Mouse (Mus musculus): ENCODE measurements around the gene Crim1. TPM values are rescaled to one million over a fixed set of nuclear protein-coding genes. Genes with fewer than 3 reads are reported as not detected.
A peak's percentile ranks its signal among the peaks of the same experiment; 100 is the strongest.

The Crim1 gene
- polyA plus RNA-seq, 2 experiments: 10.5 to 22.9 TPM

DNA sequence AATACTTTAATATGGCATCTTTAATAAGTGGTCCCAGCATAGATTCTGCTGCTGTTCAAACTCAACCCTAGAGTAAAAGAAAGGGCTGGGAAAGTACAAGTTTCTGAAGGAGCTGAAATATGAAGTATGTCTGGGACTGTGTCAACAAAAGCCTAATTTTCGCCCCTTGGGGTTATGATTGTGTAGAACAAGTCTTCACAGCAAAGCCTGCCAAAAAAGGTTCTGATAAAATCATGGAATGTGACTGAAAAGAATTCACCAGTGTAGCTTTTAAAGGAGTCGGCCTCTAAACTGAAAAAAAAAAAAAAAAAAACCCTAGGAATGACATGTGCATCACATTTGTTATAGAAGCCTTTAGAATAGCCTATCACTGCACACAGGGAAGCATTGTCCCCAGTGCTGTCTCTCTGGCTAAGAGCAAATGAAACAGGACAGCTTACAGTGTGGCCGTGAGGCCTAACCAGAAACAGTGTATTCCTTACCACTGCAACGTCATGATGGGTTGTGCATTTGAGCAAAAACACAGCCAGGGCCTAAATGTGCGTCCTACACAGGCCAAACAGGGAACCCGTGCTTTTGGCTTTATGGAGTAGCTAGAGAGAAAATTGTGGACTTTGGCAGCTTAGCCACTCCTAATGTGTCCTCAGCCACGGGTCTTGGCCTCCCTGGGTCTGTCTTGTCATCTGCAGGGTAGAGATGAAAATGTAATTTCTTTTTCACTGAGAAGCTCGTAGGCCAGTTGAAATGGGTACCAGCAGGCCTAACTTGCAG lies 72.8 kb downstream of the Crim1 start:
- no peak for TF ChIP-seq POLR2A (IDR thresholded peaks at IDR 0.05; ENCODE audit: borderline replicate concordance, extremely low read depth, insufficient read depth, insufficient read length)
- Histone ChIP-seq H3K9ac (ENCODE audit: low read depth, low read length, severe bottlenecking) (no peak overlapping the region), H3K4me1 (ENCODE audit: control insufficient read depth, insufficient read depth, low read length) (peaks cover 22% of the 10 kb centered on the region), H3K9me3 (ENCODE audit: control insufficient read depth, low read length) (no peaks in the 10 kb centered on the region), H3K36me3 (ENCODE audit: control insufficient read depth, insufficient read depth, low read length) (no peaks in the 10 kb centered on the region), H3K27ac (replicated peaks; ENCODE audit: low read depth, low read length) (peak overlapping the region; percentile 48), H3K4me2 (replicated peaks; ENCODE audit: low read depth, low read length, severe bottlenecking) (0 out of 2 replicates have a peak overlapping the region, but pooled peaks have one; percentile 1), H3K27me3 (ENCODE audit: control insufficient read depth, insufficient read depth, low read length) (no peaks in the 10 kb centered on the region), H3K4me3 (replicated peaks; ENCODE audit: low read length) (no peak overlapping the region)
- ATAC-seq (ENCODE audit: low FRiP score, low read depth): peak; percentile 32; the same call in 1 of the 2 replicates
- DNase-seq (ENCODE audit: low spot score): peak; percentile 83
- whole genome bisulfite sequencing: 51% methylated on average over 8 of the region's 8 CpGs

DNA sequence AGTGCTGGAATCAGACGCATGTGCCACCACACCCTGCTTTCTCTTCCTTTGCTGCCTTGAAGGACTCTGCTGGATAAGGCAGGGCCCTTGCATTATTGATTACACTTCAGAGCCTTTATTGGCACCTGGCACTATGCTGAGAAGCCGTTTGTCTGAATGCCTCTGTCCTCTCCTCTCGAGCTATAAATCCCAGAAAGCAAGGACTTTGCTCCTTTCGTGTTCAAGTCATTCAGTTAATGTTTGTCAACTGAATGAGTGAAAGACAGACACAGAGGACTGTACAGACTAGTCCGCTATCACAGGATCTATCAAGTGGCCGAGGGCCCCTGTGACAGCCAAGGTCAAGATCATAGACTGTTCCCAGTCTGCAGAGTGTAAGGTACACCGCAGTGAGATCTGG lies 73.8 kb downstream of the Crim1 start:
- WGBS: 67% methylated on average over 7 of the region's 7 CpGs
- Histone ChIP-seq H3K27me3 (ENCODE audit: control insufficient read depth, insufficient read depth, low read length) (no peaks in the 10 kb centered on the region), H3K9me3 (ENCODE audit: control insufficient read depth, low read length) (no peaks in the 10 kb centered on the region), H3K9ac (ENCODE audit: low read depth, low read length, severe bottlenecking) (no peak overlapping the region), H3K4me2 (replicated peaks; ENCODE audit: low read depth, low read length, severe bottlenecking) (no peak overlapping the region), H3K4me1 (ENCODE audit: control insufficient read depth, insufficient read depth, low read length) (peaks cover 22% of the 10 kb centered on the region), H3K4me3 (replicated peaks; ENCODE audit: low read length) (no peak overlapping the region), H3K27ac (replicated peaks; ENCODE audit: low read depth, low read length) (no peak overlapping the region), H3K36me3 (ENCODE audit: control insufficient read depth, insufficient read depth, low read length) (no peaks in the 10 kb centered on the region)
- no peak for TF ChIP-seq POLR2A (IDR thresholded peaks at IDR 0.05; ENCODE audit: borderline replicate concordance, extremely low read depth, insufficient read depth, insufficient read length)
- DNase-seq (ENCODE audit: low spot score): no peak
- ATAC-seq (ENCODE audit: low FRiP score, low read depth): no peak

DNA sequence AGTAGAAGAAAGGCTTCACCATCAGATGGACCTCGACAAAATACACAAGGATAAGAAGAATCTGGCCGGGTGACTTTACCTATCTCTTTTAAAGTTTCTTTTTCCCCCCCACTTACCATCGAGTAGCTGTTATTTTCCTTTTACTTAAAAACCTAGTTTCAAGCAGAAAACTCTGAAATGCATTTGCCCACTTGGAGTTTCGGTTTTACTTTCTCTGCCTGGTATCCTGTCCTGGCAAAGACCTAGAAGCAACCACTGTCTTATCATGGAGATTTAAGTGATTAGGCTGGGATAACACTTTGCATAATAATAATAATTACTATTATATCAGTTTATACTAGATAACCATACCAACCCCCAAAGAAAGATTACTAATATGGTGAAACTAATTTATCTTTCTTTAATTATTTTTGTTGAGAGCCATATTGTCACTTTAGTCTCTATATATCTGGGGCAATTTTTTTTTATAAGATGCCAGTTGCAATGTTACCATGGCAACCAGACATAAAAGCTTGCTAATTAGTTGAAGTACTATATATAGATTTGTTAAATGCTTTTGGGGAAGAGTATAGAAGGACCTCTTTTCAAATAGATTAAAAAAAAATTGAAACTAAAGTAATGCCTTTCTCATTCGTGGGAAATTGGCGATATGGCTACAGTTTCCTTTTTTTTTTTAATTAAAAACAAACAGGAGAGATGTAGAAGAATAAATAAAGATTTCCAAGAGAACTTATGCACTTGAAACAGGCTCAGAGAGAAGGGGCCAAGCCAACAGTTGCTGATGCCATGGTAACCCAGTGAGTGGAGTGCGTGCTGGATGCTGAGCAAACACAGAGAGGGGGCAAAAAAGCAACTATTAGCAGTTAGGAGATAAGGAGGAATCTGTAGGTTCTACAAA lies 74.8 kb downstream of the Crim1 start:
- no peaks in the 10 kb centered on the region for H3K27me3 ChIP-seq (ENCODE audit: control insufficient read depth, insufficient read depth, low read length)
- no peak for TF ChIP-seq POLR2A (IDR thresholded peaks at IDR 0.05; ENCODE audit: borderline replicate concordance, extremely low read depth, insufficient read depth, insufficient read length)
- H3K9ac ChIP-seq (ENCODE audit: low read depth, low read length, severe bottlenecking): no peak overlapping the region
- H3K4me3 ChIP-seq (replicated peaks; ENCODE audit: low read length): no peak overlapping the region
- no peak overlapping the region for H3K4me2 ChIP-seq (replicated peaks; ENCODE audit: low read depth, low read length, severe bottlenecking)
- no peaks in the 10 kb centered on the region for H3K36me3 ChIP-seq (ENCODE audit: control insufficient read depth, insufficient read depth, low read length)
- no peak overlapping the region for H3K27ac ChIP-seq (replicated peaks; ENCODE audit: low read depth, low read length)
- DNase-seq (ENCODE audit: low spot score): no peak
- 78% methylated on average over 7 of the region's 7 CpGs for WGBS
- H3K4me1 ChIP-seq (ENCODE audit: control insufficient read depth, insufficient read depth, low read length): peaks cover 22% of the 10 kb centered on the region
- no peaks in the 10 kb centered on the region for H3K9me3 ChIP-seq (ENCODE audit: control insufficient read depth, low read length)
- ATAC-seq (ENCODE audit: low FRiP score, low read depth): no peak

DNA sequence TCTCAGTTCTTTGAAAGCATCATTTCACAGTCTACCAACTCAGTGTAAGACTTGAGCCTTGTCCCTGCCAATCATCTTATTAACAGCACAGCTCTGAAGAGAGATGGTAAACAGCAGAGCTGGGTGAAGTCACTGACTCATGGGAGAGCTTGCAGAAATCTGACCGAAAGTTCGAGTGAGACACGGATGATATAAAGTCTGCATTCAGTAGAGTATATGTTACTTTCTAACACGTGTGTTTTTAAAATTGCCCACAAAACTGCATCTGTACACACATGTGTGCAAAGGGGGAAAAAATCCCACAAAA lies 75.4 kb downstream of the Crim1 start:
- Histone ChIP-seq H3K36me3 (ENCODE audit: control insufficient read depth, insufficient read depth, low read length) (no peaks in the 10 kb centered on the region), H3K4me1 (ENCODE audit: control insufficient read depth, insufficient read depth, low read length) (peaks cover 22% of the 10 kb centered on the region), H3K9ac (ENCODE audit: low read depth, low read length, severe bottlenecking) (no peak overlapping the region), H3K4me3 (replicated peaks; ENCODE audit: low read length) (no peak overlapping the region), H3K27ac (replicated peaks; ENCODE audit: low read depth, low read length) (no peak overlapping the region), H3K27me3 (ENCODE audit: control insufficient read depth, insufficient read depth, low read length) (no peaks in the 10 kb centered on the region), H3K9me3 (ENCODE audit: control insufficient read depth, low read length) (no peaks in the 10 kb centered on the region), H3K4me2 (replicated peaks; ENCODE audit: low read depth, low read length, severe bottlenecking) (no peak overlapping the region)
- DNase-seq (ENCODE audit: low spot score) (no peak), ATAC-seq (ENCODE audit: low FRiP score, low read depth) (no peak)
- 61% methylated on average over 4 of the region's 4 CpGs for WGBS
- no peak for TF ChIP-seq POLR2A (IDR thresholded peaks at IDR 0.05; ENCODE audit: borderline replicate concordance, extremely low read depth, insufficient read depth, insufficient read length)

DNA sequence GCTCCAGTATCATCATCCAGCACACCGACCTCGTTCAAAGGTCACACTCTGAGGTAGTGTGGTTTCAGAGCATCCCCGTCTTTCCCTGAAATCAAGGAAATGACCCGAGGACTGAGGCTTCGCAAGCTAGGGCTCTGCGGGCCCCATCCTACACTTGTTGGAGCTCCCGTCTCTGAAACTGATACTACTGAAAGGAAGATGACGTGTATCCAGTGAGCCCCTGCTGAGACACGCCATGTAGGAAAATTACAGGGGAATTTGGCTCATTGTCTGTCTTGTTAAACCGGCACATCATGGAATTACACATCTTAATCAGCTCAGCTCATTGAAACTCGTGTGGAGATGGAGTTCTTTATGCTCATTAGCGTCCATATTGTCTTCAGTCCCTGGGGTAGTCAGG lies 79.1 kb downstream of the Crim1 start:
- H3K27me3 ChIP-seq (ENCODE audit: control insufficient read depth, insufficient read depth, low read length): no peaks in the 10 kb centered on the region
- H3K9ac ChIP-seq (ENCODE audit: low read depth, low read length, severe bottlenecking): no peak overlapping the region
- no peak for ATAC-seq (ENCODE audit: low FRiP score, low read depth)
- no peak for TF ChIP-seq POLR2A (IDR thresholded peaks at IDR 0.05; ENCODE audit: borderline replicate concordance, extremely low read depth, insufficient read depth, insufficient read length)
- H3K4me3 ChIP-seq (replicated peaks; ENCODE audit: low read length): no peak overlapping the region
- no peak overlapping the region for H3K27ac ChIP-seq (replicated peaks; ENCODE audit: low read depth, low read length)
- peaks cover 9% of the 10 kb centered on the region; the same call in 1 of the 2 replicates for H3K36me3 ChIP-seq (ENCODE audit: control insufficient read depth, insufficient read depth, low read length)
- H3K9me3 ChIP-seq (ENCODE audit: control insufficient read depth, low read length): no peaks in the 10 kb centered on the region
- 73% methylated on average over 12 of the region's 12 CpGs for WGBS
- H3K4me2 ChIP-seq (replicated peaks; ENCODE audit: low read depth, low read length, severe bottlenecking): no peak overlapping the region
- DNase-seq (ENCODE audit: low spot score): no peak
- peaks cover 13% of the 10 kb centered on the region for H3K4me1 ChIP-seq (ENCODE audit: control insufficient read depth, insufficient read depth, low read length)

All from limb, embryonic 14.5 days (tissue).